In genomic region chr6:99378997-99379710, GRCm38 (mm10) we compare ENCODE assay signal across 8 mouse cellular contexts.
DNase-seq lines count a peak whose midpoint lies in the region; ATAC-seq and TF ChIP-seq lines count a peak whose summit lies in the region.

No protein-coding gene starts in this region.

- peaks cover 35% of the 10 kb centered on the region for H3K4me1 ChIP-seq in heart, embryonic 15.5 days (replicated peaks)
- H3K4me1 ChIP-seq in hindbrain, embryonic 16.5 days (ENCODE audit: control insufficient read depth, insufficient read depth, low read depth, low read length): peaks cover 14% of the 10 kb centered on the region

- intact Hi-C loops in left cerebral cortex, adult 2 months (cut with DNase I): loop anchor here (5.0 kb wide), 2 partner anchors 82 to 143 kb away; partner anchors contain the start of gene Foxp1
- intact Hi-C loops in left cerebral cortex, postnatal 36 days (cut with DNase I): loop anchor here (5.0 kb wide), 1 partner anchor 42 kb away; no protein-coding TSS in a partner anchor

- TF ChIP-seq CTCF in left cerebral cortex, adult 2 months (IDR thresholded peaks at IDR 0.05): no peak

- H3K36me3 ChIP-seq in heart, embryonic 15.5 days: no peaks in the 10 kb centered on the region
- no peaks in the 10 kb centered on the region for H3K36me3 ChIP-seq in hindbrain, embryonic 16.5 days (ENCODE audit: control insufficient read depth, insufficient read depth, low read length)

- peak; percentile 59 for DNase-seq in CD4-positive, CD25-positive, alpha-beta regulatory T cell, adult 2 months (ENCODE audit: low read depth, low spot score)
- peak; percentile 52 for DNase-seq in T-cell, adult 2 months (ENCODE audit: low spot score)
- peak; percentile 59 to 73 for DNase-seq in kidney, postnatal 4 days
- no peak for DNase-seq in B cell, adult 2 months
- no peak for DNase-seq in left cerebral cortex, adult 2 months (ENCODE audit: extremely low spot score in 1 of 2, low spot score in 2 of 2)
- DNase-seq in left cerebral cortex, postnatal 36 days (ENCODE audit: low spot score in 2 of 2): no peak

- ATAC-seq in heart, embryonic 15.5 days (replicated peaks; ENCODE audit: insufficient number of reproducible peaks, insufficient read depth, low FRiP score, low read depth): peak; percentile 81
- ATAC-seq in hindbrain, embryonic 16.5 days: no peak

- H3K9ac ChIP-seq in heart, embryonic 15.5 days: no peak overlapping the region
- H3K9ac ChIP-seq in hindbrain, embryonic 16.5 days (ENCODE audit: low read depth, low read length): no peak overlapping the region

- no peaks in the 10 kb centered on the region for H3K9me3 ChIP-seq in heart, embryonic 15.5 days (replicated peaks)
- no peaks in the 10 kb centered on the region for H3K9me3 ChIP-seq in hindbrain, embryonic 16.5 days (ENCODE audit: control insufficient read depth, low read length)

- 62% methylated on average over 7 of the region's 7 CpGs for WGBS in heart, embryonic 15.5 days
- 76% methylated on average over 7 of the region's 7 CpGs for WGBS in hindbrain, embryonic 16.5 days

- H3K4me3 ChIP-seq in heart, embryonic 15.5 days: no peak overlapping the region
- H3K4me3 ChIP-seq in left cerebral cortex, adult 2 months: no peak overlapping the region
- no peak overlapping the region for H3K4me3 ChIP-seq in hindbrain, embryonic 16.5 days (ENCODE audit: low read length)

- H3K4me2 ChIP-seq in heart, embryonic 15.5 days: no peak overlapping the region
- H3K4me2 ChIP-seq in hindbrain, embryonic 16.5 days (ENCODE audit: low read length): no peak overlapping the region

- no peaks in the 10 kb centered on the region for H3K27me3 ChIP-seq in heart, embryonic 15.5 days
- H3K27me3 ChIP-seq in hindbrain, embryonic 16.5 days (replicated peaks; ENCODE audit: control insufficient read depth, insufficient read depth, low read length): no peaks in the 10 kb centered on the region

- H3K27ac ChIP-seq in heart, embryonic 15.5 days: peak overlapping the region; percentile 60
- H3K27ac ChIP-seq in left cerebral cortex, adult 2 months: no peak overlapping the region
- no peak overlapping the region for H3K27ac ChIP-seq in hindbrain, embryonic 16.5 days (ENCODE audit: low read depth, low read length)

Comparison
In these comparisons a context has a peak if more than half of its experiments do, and no peak if none do; other contexts are left out.
1. DNase-seq: peak in CD4-positive, CD25-positive, alpha-beta regulatory T cell, adult 2 months (single experiment), T-cell, adult 2 months (single experiment) and kidney, postnatal 4 days (2 of 2); none in B cell, adult 2 months (0 of 2), left cerebral cortex, adult 2 months (0 of 2) and left cerebral cortex, postnatal 36 days (0 of 2).